Mouse (Mus musculus): ENCODE results near the gene Bahcc1. TPM values are rescaled to one million over a fixed set of nuclear protein-coding genes. Genes with fewer than 3 reads are reported as not detected.
A peak's percentile ranks its signal among the peaks of the same experiment; 100 is the strongest.

Gene Bahcc1
- total RNA-seq, 1 experiment from 2014 or later: 12.4 TPM

- DNase-seq: peak; percentile 55
These were observed 27.3 kb downstream of the Bahcc1 start for GRCm38 (mm10) chr11:120259792-120260768.

GRCm38 (mm10) chr11:120260769-120261150 is 28.0 kb downstream of the Bahcc1 start:
- DNase-seq: no peak

- peak; percentile 97 for DNase-seq
These were observed 28.9 kb downstream of the Bahcc1 start for GRCm38 (mm10) chr11:120261416-120262355.

- DNase-seq: peak; percentile 87
These were observed 29.7 kb downstream of the Bahcc1 start for GRCm38 (mm10) chr11:120262356-120262901.

GRCm38 (mm10) chr11:120263176-120263575 is 30.4 kb downstream of the Bahcc1 start:
- DNase-seq: no peak

- no peak for DNase-seq
These were observed 31.3 kb downstream of the Bahcc1 start for GRCm38 (mm10) chr11:120264008-120264407.

- DNase-seq: no peak
These were observed 32.7 kb downstream of the Bahcc1 start for GRCm38 (mm10) chr11:120265458-120265857.

- no peak for DNase-seq
These were observed 33.6 kb downstream of the Bahcc1 start for GRCm38 (mm10) chr11:120266259-120266758.

- no peak for DNase-seq
These were observed 34.5 kb downstream of the Bahcc1 start for GRCm38 (mm10) chr11:120267274-120267673.

- DNase-seq: no peak
These were observed 34.9 kb downstream of the Bahcc1 start for GRCm38 (mm10) chr11:120267676-120268075.

- DNase-seq: no peak
These were observed 35.6 kb downstream of the Bahcc1 start for GRCm38 (mm10) chr11:120268195-120268967.

- DNase-seq: no peak
These were observed 36.3 kb downstream of the Bahcc1 start for GRCm38 (mm10) chr11:120269007-120269406.

- peak; percentile 54 for DNase-seq
These were observed 36.9 kb downstream of the Bahcc1 start for GRCm38 (mm10) chr11:120269498-120270104.

GRCm38 (mm10) chr11:120279335-120279734 is 46.6 kb downstream of the Bahcc1 start:
- DNase-seq: peak; percentile 76

GRCm38 (mm10) chr11:120280281-120280773 is 47.6 kb downstream of the Bahcc1 start:
- DNase-seq: peak; percentile 89

- DNase-seq: no peak
These were observed 48.0 kb downstream of the Bahcc1 start for GRCm38 (mm10) chr11:120280774-120281173.

- DNase-seq: peak; percentile 73
These were observed 48.5 kb downstream of the Bahcc1 start for GRCm38 (mm10) chr11:120281197-120281596.

GRCm38 (mm10) chr11:120283542-120283941 is 50.8 kb downstream of the Bahcc1 start:
- peak; percentile 50 for DNase-seq

GRCm38 (mm10) chr11:120289644-120290043 is 56.9 kb downstream of the Bahcc1 start:
- no peak for DNase-seq

GRCm38 (mm10) chr11:120290266-120290665 is 57.5 kb downstream of the Bahcc1 start:
- DNase-seq: no peak

GRCm38 (mm10) chr11:120293714-120294113 is 61.0 kb downstream of the Bahcc1 start:
- DNase-seq: peak; percentile 77
